Mouse (Mus musculus) G1E (cell line): ENCODE measurements around the gene Csf2rb2.

Experiments
- CTCF ChIP-seq: IDR thresholded peaks from 2 replicates; pipeline ENCODE4 v1.5.1; 2012; ENCODE audit warnings: low read depth, low read length, inconsistent platforms, mixed read lengths
- GATA1 ChIP-seq: IDR thresholded peaks from 2 replicates; pipeline ENCODE4 v1.6.1; 2012; ENCODE audit warnings: borderline replicate concordance, low read length, inconsistent platforms, mixed read lengths
- POLR2AphosphoS5 ChIP-seq: IDR thresholded peaks from 2 replicates; pipeline ENCODE4 v1.6.1; 2012; ENCODE audit warnings: low read depth, low read length, inconsistent platforms; ENCODE audit not compliant: insufficient replicate concordance

DNA sequence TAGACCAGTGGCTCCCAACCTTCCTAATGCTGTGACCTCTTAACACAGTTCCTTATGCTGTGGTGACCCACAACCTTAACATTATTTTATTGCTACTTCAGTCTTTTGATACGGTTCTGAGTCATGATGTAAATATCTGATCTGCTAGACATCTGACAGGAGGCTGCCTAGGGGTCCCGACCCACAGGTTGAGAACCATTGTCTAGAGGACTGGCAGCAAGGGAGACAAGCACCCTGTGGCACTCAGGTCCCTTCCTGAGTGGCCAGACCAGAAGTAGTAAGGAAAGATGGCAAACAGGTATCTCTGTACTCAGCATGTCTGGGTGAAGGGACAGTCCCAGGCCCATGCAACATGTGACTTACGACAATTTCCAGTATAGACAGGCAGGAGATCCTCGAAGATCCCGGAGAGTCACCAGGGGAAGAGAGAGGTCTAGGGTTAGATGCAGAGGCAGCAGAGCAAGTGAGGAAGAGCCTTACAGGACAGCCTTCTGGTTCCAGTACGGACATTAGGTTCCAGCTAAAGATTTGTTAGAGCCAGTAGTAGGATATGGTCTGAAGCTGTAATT, 1.8 kb downstream of the Csf2rb2 start:
- TF ChIP-seq CTCF (no peak), GATA1 (no peak), POLR2AphosphoS5 (no peak)
